Mouse (Mus musculus) CD8-positive naive resting alpha-beta T cell, adult 2 months (primary cell): ENCODE data around the gene Prpf39.

ENCODE experiments used
- DNase-seq, 2 experiments: peaks; one replicate each; pipeline ENCODE4 v3.0.0; 2022; ENCODE audit warnings: low read depth in 2 of 2, low spot score in 2 of 2

Prpf39 gene

GRCm38 (mm10) chr12:65036190-65036870 is at the start of gene Prpf39:
Gene Prpf39, plus strand, starts transcription at chr12:65036333.
- peak; percentile 81 to 83 for DNase-seq

DNA sequence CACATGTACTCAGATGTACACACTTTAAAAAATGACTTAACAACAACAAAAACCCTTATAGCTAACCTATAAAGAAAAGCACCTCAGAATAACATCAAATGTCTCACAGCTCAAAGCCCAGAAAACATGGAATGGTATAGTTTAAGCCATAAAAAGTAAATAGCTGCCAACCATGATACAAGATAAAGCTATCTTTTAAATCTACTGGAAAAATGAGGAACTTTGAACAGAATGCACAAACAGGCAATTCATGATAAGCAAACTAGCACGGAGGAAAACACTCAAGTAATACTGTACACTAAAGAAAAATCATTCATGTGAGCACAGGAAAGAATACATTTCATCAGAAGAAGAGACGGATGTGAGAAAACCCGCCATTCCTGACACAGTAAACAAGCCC is 28.4 kb upstream of the Prpf39 start:
- DNase-seq = no peak

- DNase-seq = no peak
Measured at GRCm38 (mm10) chr12:65022842-65023241, 13.3 kb upstream of the Prpf39 start.

- DNase-seq = no peak
Measured at GRCm38 (mm10) chr12:65035839-65036189, 319 bp upstream of the Prpf39 start.

- DNase-seq = no peak
Measured at GRCm38 (mm10) chr12:65036892-65037545, 886 bp downstream of the Prpf39 start.

GRCm38 (mm10) chr12:65037546-65037937 is 1.4 kb downstream of the Prpf39 start:
- DNase-seq = no peak

DNA sequence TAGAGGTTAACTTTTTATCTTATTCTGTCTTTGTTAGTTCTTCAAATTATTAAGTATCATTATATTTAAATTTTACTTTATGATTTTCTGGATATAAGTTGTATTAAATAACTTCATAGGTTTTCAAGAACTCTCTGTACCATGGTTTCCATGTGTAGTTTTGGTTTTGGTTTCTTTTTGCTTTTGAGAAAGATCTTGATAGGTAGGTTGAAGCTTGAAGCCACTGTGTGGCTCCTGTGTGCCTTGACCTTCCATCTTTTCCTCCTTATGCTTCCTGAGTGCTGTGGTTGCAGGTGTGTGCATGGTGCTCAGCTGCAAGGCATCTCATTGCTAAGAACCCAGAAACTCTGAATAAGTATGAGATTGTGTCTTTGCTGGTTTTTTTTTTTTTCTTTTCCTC is 12.7 kb downstream of the Prpf39 start:
- DNase-seq = no peak

GRCm38 (mm10) chr12:65058203-65058602 is 22.1 kb downstream of the Prpf39 start:
- no peak for DNase-seq

- no peak for DNase-seq
Measured at GRCm38 (mm10) chr12:65061082-65061481, 24.9 kb downstream of the Prpf39 start.

GRCm38 (mm10) chr12:65065241-65065640 is 29.1 kb downstream of the Prpf39 start:
- peak; percentile 16 to 37 for DNase-seq

GRCm38 (mm10) chr12:65066234-65066633 is 30.1 kb downstream of the Prpf39 start:
- DNase-seq = no peak

DNA sequence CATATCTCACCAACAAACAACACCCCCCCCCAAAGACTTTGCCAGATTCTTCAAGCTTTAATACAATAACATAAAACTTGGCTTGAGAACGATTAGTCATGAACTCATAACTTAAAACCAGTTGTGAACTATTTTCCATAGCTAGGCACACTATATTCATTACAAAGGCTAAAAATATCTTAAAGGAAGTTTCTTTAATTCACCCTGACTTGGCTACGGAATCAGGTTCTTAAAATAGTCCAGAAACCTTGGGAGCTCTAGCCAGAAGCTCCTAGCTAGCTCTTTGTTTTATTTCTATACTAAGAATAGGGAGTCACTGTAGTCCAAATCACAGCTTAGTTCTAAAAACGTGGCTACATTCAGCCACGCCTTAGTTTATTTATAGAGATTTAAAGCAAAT is 32.3 kb downstream of the Prpf39 start:
- no peak for DNase-seq

- DNase-seq = no peak
Measured at GRCm38 (mm10) chr12:65072911-65073610, 36.9 kb downstream of the Prpf39 start.

DNA sequence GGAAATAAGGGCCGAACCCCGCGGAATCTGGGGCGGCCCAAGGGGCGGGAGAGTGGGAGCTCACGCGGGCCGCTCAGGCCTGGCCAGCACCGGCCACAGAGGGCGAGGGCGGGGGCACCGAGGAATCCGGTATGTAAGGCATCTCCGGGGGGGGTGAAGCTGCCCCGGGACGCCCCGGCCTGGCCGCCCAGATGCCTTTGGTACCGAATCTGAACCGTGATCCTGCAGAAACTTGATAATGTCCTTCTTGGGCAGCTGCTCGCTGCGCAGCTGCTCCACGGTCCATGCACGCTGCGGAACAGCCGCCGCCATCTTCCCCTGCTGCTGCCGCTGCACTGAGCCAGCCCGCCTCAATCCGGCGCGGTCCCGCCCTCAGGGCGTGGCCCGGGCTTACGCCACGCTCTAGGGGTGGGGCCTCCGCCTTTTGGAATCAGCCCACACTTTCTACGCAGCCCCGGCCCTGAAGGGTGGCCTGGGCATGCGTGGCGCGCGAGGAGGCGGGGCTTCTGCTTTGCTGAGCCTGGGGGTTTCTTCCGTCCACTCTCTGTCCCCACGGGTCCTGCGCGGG is 37.6 kb downstream of the Prpf39 start, which contains the start of gene Fkbp3:
Gene Fkbp3 (minus strand): TSS at position 397 of the 568 bp plus-strand sequence.
- peak; percentile 97 for DNase-seq

DNA sequence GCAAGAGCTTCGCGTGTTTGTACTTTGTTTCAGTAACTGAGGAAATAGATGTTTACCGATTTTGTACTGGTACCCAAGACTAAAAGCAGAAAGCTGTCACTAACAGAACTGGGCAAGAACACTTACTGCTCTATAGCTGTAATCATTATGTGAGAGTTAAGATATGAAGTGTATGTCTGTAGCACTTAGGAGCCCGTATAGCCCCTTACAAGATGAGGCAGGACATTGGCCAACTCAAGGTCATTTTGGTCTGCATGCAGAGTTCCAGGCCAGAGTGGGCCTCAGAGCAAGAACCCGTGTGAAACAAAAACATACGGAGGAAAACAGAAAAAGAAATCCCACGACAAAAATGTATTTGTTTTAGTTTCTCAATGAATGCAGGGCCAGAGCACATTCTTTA is 38.5 kb downstream of the Prpf39 start:
- no peak for DNase-seq

- peak; percentile 87 to 88 for DNase-seq
Measured at GRCm38 (mm10) chr12:65075085-65075732, 39.1 kb downstream of the Prpf39 start, which contains the start of gene Fancm. Gene Fancm, plus strand, starts transcription at chr12:65075603.

DNA sequence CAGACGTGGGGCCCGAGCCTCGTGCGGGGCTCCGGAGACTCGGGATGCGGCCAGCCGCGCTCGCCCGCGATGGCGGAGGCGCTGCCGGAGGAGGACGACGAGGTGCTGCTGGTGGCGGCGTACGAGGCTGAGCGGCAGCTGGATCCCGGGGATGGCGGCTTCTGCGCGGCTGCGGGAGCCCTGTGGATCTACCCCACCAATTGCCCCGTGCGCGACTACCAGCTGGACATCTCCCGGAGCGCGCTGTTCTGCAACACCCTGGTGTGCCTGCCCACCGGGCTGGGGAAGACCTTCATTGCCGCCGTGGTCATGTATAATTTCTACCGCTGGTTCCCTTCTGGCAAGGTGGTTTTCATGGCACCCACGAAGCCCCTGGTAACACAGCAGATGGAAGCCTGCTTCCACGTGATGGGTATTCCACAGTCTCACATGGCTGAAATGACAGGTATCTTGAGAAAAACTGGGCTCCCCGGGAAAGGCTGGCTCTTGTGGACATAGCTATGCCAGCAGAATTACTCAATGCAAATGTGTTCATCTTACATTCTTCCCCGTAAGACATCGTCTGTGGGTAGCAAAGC is 39.7 kb downstream of the Prpf39 start:
- DNase-seq = no peak

- no peak for DNase-seq
Measured at GRCm38 (mm10) chr12:65076906-65077305, 40.8 kb downstream of the Prpf39 start.

- no peak for DNase-seq
Measured at GRCm38 (mm10) chr12:65108746-65109145, 72.6 kb downstream of the Prpf39 start.

GRCm38 (mm10) chr12:65111503-65111902 is 75.4 kb downstream of the Prpf39 start:
- DNase-seq = no peak

- DNase-seq = no peak
Measured at GRCm38 (mm10) chr12:65112811-65113210, 76.7 kb downstream of the Prpf39 start.
